In the genomic region with DNA sequence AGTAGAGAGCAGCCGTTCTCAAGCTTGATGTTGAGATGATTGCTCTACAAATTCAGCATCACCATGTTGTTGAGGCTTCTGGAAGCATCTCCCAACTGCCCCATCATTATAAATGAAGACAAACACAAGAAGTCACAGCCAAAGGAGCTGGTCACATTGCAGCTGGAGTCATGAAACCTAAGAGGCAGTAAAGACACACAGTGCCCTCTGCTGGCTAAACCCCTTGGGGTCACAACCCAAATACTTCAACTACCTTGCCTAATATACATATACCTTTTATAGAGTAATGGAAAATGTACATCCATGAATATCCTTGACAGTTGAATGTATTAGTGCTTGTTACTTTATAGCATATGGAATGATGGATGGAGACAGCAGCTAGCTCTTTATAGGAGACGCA, we compare ENCODE assay signal across 8 mouse cellular contexts.
DNase-seq lines count a peak whose midpoint lies in the region; ATAC-seq lines count a peak whose summit lies in the region.

No protein-coding gene starts in this region.

- 95% methylated on average over 2 of the region's 2 CpGs for WGBS in forebrain, embryonic 12.5 days

- H3K4me2 ChIP-seq in forebrain, embryonic 12.5 days: no peak overlapping the region

- H3K9me3 ChIP-seq in forebrain, embryonic 12.5 days: no peaks in the 10 kb centered on the region

- peak; percentile 16 to 75 for DNase-seq in adrenal gland, adult (ENCODE audit: inconsistent age in 2 of 2, low spot score in 1 of 2)
- no peak for DNase-seq in adrenal gland, postnatal 4 days (ENCODE audit: low spot score in 2 of 2)
- peak; percentile 6 for DNase-seq in ovary, postnatal 36 days (ENCODE audit: low spot score)
- no peak for DNase-seq in ovary, postnatal 10 days (ENCODE audit: low spot score)
- no peak for DNase-seq in cerebellum, postnatal 25 days

- no peaks in the 10 kb centered on the region for H3K36me3 ChIP-seq in forebrain, embryonic 12.5 days (replicated peaks)

- no peaks in the 10 kb centered on the region for H3K27me3 ChIP-seq in forebrain, embryonic 12.5 days

- H3K4me3 ChIP-seq in forebrain, embryonic 12.5 days (replicated peaks): no peak overlapping the region

- ATAC-seq in granulocyte monocyte progenitor cell, adult 5-6 weeks (replicated peaks; ENCODE audit: poor library complexity, severe bottlenecking): peak; percentile 92
- ATAC-seq in megakaryocyte, adult 5-6 weeks (ENCODE audit: poor library complexity, severe bottlenecking): peak; percentile 86
- no peak for ATAC-seq in forebrain, embryonic 12.5 days (ENCODE audit: low FRiP score)

- H3K27ac ChIP-seq in forebrain, embryonic 12.5 days: no peak overlapping the region

- H3K4me1 ChIP-seq in forebrain, embryonic 12.5 days: no peaks in the 10 kb centered on the region

- H3K9ac ChIP-seq in forebrain, embryonic 12.5 days: no peak overlapping the region

Comparison
In these comparisons a context has a peak if more than half of its experiments do, and no peak if none do; other contexts are left out.
1. DNase-seq: peak in adrenal gland, adult (2 of 2) and ovary, postnatal 36 days (single experiment); none in adrenal gland, postnatal 4 days (0 of 2), ovary, postnatal 10 days (single experiment) and cerebellum, postnatal 25 days (0 of 2).